ENCODE assay signal across 8 mouse cellular contexts in the genomic region with DNA sequence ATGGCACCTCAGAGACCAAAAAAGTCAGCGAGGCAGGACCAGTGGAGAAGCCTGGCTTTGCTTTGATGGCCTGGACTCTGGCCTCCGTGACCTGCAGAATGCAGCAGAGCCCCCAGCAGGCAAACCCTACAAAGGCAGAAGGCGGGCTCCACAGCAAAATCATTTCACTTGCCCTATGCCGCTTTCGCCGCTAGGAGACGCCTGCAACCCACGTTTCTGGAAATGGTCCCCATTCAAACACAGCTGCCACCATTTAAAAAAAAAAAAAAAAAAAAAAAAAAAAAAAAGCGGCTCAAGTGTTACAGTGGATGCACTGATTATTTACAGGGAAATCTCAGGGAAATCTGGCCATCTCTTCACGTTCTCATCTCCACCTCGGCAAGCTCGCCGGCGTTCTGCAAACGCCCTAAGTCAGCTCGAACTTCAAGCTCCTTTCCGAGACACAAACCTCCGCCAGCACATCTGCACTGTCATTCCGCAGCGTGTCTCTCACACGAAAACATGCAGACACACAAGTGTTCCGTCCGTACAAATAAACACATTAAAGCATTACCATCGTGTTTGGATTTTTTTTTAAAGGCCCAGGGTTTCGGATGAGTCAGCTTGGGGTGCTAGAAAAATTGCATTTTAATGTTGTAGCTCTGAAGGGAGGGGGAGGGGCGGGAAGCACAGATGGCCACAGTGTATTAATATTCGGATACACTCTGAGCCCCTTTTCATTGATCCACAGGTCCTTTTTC. TPM values are rescaled to one million over a fixed set of nuclear protein-coding genes. Genes with fewer than 3 reads are reported as not detected.
A peak's percentile ranks its signal among the peaks of the same experiment; 100 is the strongest.
DNase-seq lines count a peak whose midpoint lies in the region; ATAC-seq and TF ChIP-seq lines count a peak whose summit lies in the region.

No protein-coding gene starts in this region.

- TF ChIP-seq POLR2A in brain, embryonic 14.5 days (IDR thresholded peaks at IDR 0.05; ENCODE audit: borderline replicate concordance, extremely low read depth, insufficient read depth, insufficient read length, poor library complexity, severe bottlenecking), result no peak

- peak overlapping the region; percentile 91 for H3K4me2 ChIP-seq in forebrain, embryonic 12.5 days
- peak overlapping the region; percentile 50 for H3K4me2 ChIP-seq in liver, embryonic 14.5 days (ENCODE audit: low read depth)
- H3K4me2 ChIP-seq in neural tube, embryonic 14.5 days (ENCODE audit: low read depth, low read length), result peak overlapping the region; percentile 49

- peak overlapping the region; percentile 88 for H3K27ac ChIP-seq in forebrain, embryonic 12.5 days
- no peak overlapping the region for H3K27ac ChIP-seq in liver, embryonic 14.5 days
- H3K27ac ChIP-seq in neural tube, embryonic 14.5 days (ENCODE audit: low read depth, low read length), result peak overlapping the region; percentile 82

- peak; percentile 9 for ATAC-seq in forebrain, embryonic 12.5 days (ENCODE audit: low FRiP score)
- ATAC-seq in liver, embryonic 14.5 days (ENCODE audit: insufficient read depth), result no peak
- peak; percentile 20; the same call in 1 of the 2 replicates for ATAC-seq in neural tube, embryonic 14.5 days (ENCODE audit: low read depth)

- H3K4me3 ChIP-seq in forebrain, embryonic 12.5 days (replicated peaks), result peak overlapping the region; percentile 69
- H3K4me3 ChIP-seq in liver, embryonic 14.5 days (ENCODE audit: insufficient read depth in 1 of 2, low read depth in 2 of 2, low read length in 2 of 2), result peak overlapping the region; percentile 30 to 55; a peak in 3 of 4 replicates
- H3K4me3 ChIP-seq in neural tube, embryonic 14.5 days (ENCODE audit: low read depth, low read length), result peak overlapping the region; percentile 77

- DNase-seq in 3T3-L1 (ENCODE audit: low read depth, low spot score), result peak; percentile 32
- DNase-seq in brain, embryonic 14.5 days (ENCODE audit: low read depth), result peak; percentile 95
- peak; percentile 62 to 72 for DNase-seq in heart, postnatal 10 days
- DNase-seq in kidney, postnatal 4 days, result peak; percentile 80 to 84
- peak in 2 of 3 experiments; percentile 4 to 10 for DNase-seq in liver, embryonic 14.5 days (ENCODE audit: low read depth in 3 of 3, low spot score in 3 of 3)
- DNase-seq in MN1 (ENCODE audit: low spot score), result no peak

- H3K36me3 ChIP-seq in forebrain, embryonic 12.5 days (replicated peaks), result no peaks in the 10 kb centered on the region
- H3K36me3 ChIP-seq in liver, embryonic 14.5 days (replicated peaks; ENCODE audit: control insufficient read depth, insufficient read depth, low read depth), result no peaks in the 10 kb centered on the region
- H3K36me3 ChIP-seq in neural tube, embryonic 14.5 days (ENCODE audit: control insufficient read depth, insufficient read depth, low read length), result no peaks in the 10 kb centered on the region

- TF ChIP-seq CTCF in brain, embryonic 14.5 days (IDR thresholded peaks at IDR 0.05; ENCODE audit: borderline replicate concordance, extremely low read depth, insufficient read depth, insufficient read length), result peak; percentile 91
- peak; percentile 66 for TF ChIP-seq CTCF in liver, embryonic 14.5 days (IDR thresholded peaks at IDR 0.05; ENCODE audit: low read depth)

- no peaks in the 10 kb centered on the region for H3K27me3 ChIP-seq in forebrain, embryonic 12.5 days
- peaks cover 54% of the 10 kb centered on the region for H3K27me3 ChIP-seq in liver, embryonic 14.5 days (ENCODE audit: control insufficient read depth, insufficient read depth, low read length)
- no peaks in the 10 kb centered on the region; the same call in 1 of the 2 replicates for H3K27me3 ChIP-seq in neural tube, embryonic 14.5 days (ENCODE audit: control insufficient read depth, insufficient read depth, low read length)

- intact Hi-C loops in heart, postnatal 10 days (cut with DNase I), result no loop called here

- peaks cover 7% of the 10 kb centered on the region; the same call in 1 of the 2 replicates for H3K4me1 ChIP-seq in forebrain, embryonic 12.5 days
- no peaks in the 10 kb centered on the region for H3K4me1 ChIP-seq in liver, embryonic 14.5 days (replicated peaks; ENCODE audit: control insufficient read depth in 2 of 2, insufficient read depth in 2 of 2, low read length in 1 of 2)
- no peaks in the 10 kb centered on the region for H3K4me1 ChIP-seq in neural tube, embryonic 14.5 days (ENCODE audit: control insufficient read depth, insufficient read depth, low read length)

- under 1% methylated on average over 27 of the region's 27 CpGs for WGBS in forebrain, embryonic 12.5 days
- WGBS in liver, embryonic 14.5 days (ENCODE audit: insufficient replicate concordance), result under 1% methylated on average over 27 of the region's 27 CpGs
- WGBS in neural tube, embryonic 14.5 days, result under 1% methylated on average over 27 of the region's 27 CpGs

- H3K9me3 ChIP-seq in forebrain, embryonic 12.5 days, result no peaks in the 10 kb centered on the region
- no peaks in the 10 kb centered on the region for H3K9me3 ChIP-seq in liver, embryonic 14.5 days (ENCODE audit: control insufficient read depth, low read length)
- no peaks in the 10 kb centered on the region for H3K9me3 ChIP-seq in neural tube, embryonic 14.5 days (ENCODE audit: control insufficient read depth, low read length)

- peak overlapping the region; percentile 81 for H3K9ac ChIP-seq in forebrain, embryonic 12.5 days
- H3K9ac ChIP-seq in liver, embryonic 14.5 days (replicated peaks), result no peak overlapping the region
- peak overlapping the region; percentile 54 for H3K9ac ChIP-seq in neural tube, embryonic 14.5 days (replicated peaks; ENCODE audit: low read depth, low read length)

- TF ChIP-seq EP300 in liver, embryonic 14.5 days (IDR thresholded peaks at IDR 0.05; ENCODE audit: low read depth), result no peak

RNA-seq across cellular contexts. Expression of a gene that starts 2.3 kb away (rescaled TPM):
- polyA plus RNA-seq in brain, embryonic 14.5 days (2012; rRNA removed), result 40.7 and 73.4 TPM in 2 replicates
- 7.7 and 10.9 TPM in 2 replicates for polyA plus RNA-seq in forebrain, embryonic 12.5 days (2016; fragmentation: Nextera tagmentation; extraction: Ambion mirVana)
- total RNA-seq in heart, postnatal 10 days (2021), result under 1 TPM in 1 of 2 experiments, not detected in 1; 0.02 TPM
- polyA plus RNA-seq in liver, embryonic 14.5 days (2012; rRNA removed), result 0.03 and 0.06 TPM in 2 replicates
- polyA plus RNA-seq in liver, embryonic 14.5 days (2014; fragmentation: Nextera tagmentation; extraction: Ambion mirVana), result 0.04 TPM in 1 of 2 replicates, not detected in the other
- 19.9 and 28.1 TPM in 2 replicates for polyA plus RNA-seq in neural tube, embryonic 14.5 days (2014; fragmentation: Nextera tagmentation; extraction: Ambion mirVana)
